Mouse (Mus musculus) bone marrow macrophage, adult 2 months (primary cell): Measurements from ENCODE around the gene Ifne. TPM values are rescaled to one million over a fixed set of nuclear protein-coding genes. Genes with fewer than 3 reads are reported as not detected.

Source experiments
- H3K27ac ChIP-seq: 2 replicates; pipeline ENCODE4 v1.5.1; 2012; ENCODE audit warnings: low read depth, low read length; ENCODE audit not compliant: insufficient read depth
- H3K4me1 ChIP-seq: 2 replicates; pipeline ENCODE4 v1.6.1; 2012; ENCODE audit warnings: low read length; ENCODE audit not compliant: control insufficient read depth, insufficient read depth
- H3K4me3 ChIP-seq: 2 replicates; pipeline ENCODE4 v1.5.1; 2012; ENCODE audit warnings: mild to moderate bottlenecking, low read length, moderate library complexity; ENCODE audit not compliant: insufficient read depth
- CTCF ChIP-seq: IDR thresholded peaks from 2 replicates; pipeline ENCODE4 v1.5.1; 2012; ENCODE audit warnings: low read depth, mild to moderate bottlenecking, low read length, moderate library complexity
- POLR2A ChIP-seq: IDR thresholded peaks from 2 replicates; pipeline ENCODE4 v1.6.1; 2012; ENCODE audit warnings: mild to moderate bottlenecking, low read depth, low read length, borderline replicate concordance
- polyA plus RNA-seq: library from polyadenylated mRNA; stranded (reverse); fragments of >200 nt; gene quantifications from 2 replicates; pipeline ENCODE4 v1.2.4, GENCODE M21; 2012; ENCODE audit not compliant: missing spikeins, insufficient read depth, insufficient read length

Ifne gene
- not detected in 2 replicates for polyA plus RNA-seq

- Histone ChIP-seq H3K4me1 (no peaks in the 10 kb centered on the region; the same call in 1 of the 2 replicates), H3K27ac (no peak within 1 kb of the TSS), H3K4me3 (no peak within 1 kb of the TSS)
- TF ChIP-seq CTCF (no peak), POLR2A (no peak)
Measured at GRCm38 (mm10) chr4:88880101-88880500, at the start of gene Ifne. TSS of gene Ifne (minus strand) at chr4:88880201.

- TF ChIP-seq CTCF, result no peak
- TF ChIP-seq POLR2A, result no peak
- Histone ChIP-seq H3K27ac (no peak overlapping the region), H3K4me3 (no peak overlapping the region), H3K4me1 (no peaks in the 10 kb centered on the region)
Measured at GRCm38 (mm10) chr4:88928341-88929102, 48.5 kb upstream of the Ifne start.

GRCm38 (mm10) chr4:88927850-88928249 is 47.8 kb upstream of the Ifne start:
- no peak overlapping the region for H3K27ac ChIP-seq
- no peak overlapping the region for H3K4me3 ChIP-seq
- no peak for TF ChIP-seq CTCF
- TF ChIP-seq POLR2A, result no peak
- H3K4me1 ChIP-seq, result no peaks in the 10 kb centered on the region

GRCm38 (mm10) chr4:88926637-88927036 is 46.6 kb upstream of the Ifne start:
- Histone ChIP-seq H3K27ac (no peak overlapping the region), H3K4me1 (no peaks in the 10 kb centered on the region), H3K4me3 (no peak overlapping the region)
- TF ChIP-seq CTCF (no peak), POLR2A (no peak)

- no peak for TF ChIP-seq POLR2A
- Histone ChIP-seq H3K27ac (no peak overlapping the region), H3K4me3 (no peak overlapping the region), H3K4me1 (no peaks in the 10 kb centered on the region)
Measured at GRCm38 (mm10) chr4:88926082-88926481, 46.1 kb upstream of the Ifne start.

- Histone ChIP-seq H3K4me1 (no peaks in the 10 kb centered on the region), H3K4me3 (no peak overlapping the region), H3K27ac (no peak overlapping the region)
- TF ChIP-seq CTCF, result no peak
- no peak for TF ChIP-seq POLR2A
Measured at GRCm38 (mm10) chr4:88925456-88925855, 45.5 kb upstream of the Ifne start.

GRCm38 (mm10) chr4:88921280-88921679 is 41.3 kb upstream of the Ifne start:
- Histone ChIP-seq H3K27ac (no peak overlapping the region), H3K4me1 (no peaks in the 10 kb centered on the region), H3K4me3 (no peak overlapping the region)
- TF ChIP-seq POLR2A (no peak), CTCF (no peak)

GRCm38 (mm10) chr4:88917770-88918460 is 37.9 kb upstream of the Ifne start:
- TF ChIP-seq POLR2A, result no peak
- no peak for TF ChIP-seq CTCF
- Histone ChIP-seq H3K27ac (no peak overlapping the region), H3K4me1 (no peaks in the 10 kb centered on the region)

GRCm38 (mm10) chr4:88916306-88916705 is 36.3 kb upstream of the Ifne start:
- no peaks in the 10 kb centered on the region for H3K4me1 ChIP-seq
- TF ChIP-seq CTCF, result no peak
- no peak for TF ChIP-seq POLR2A
- no peak overlapping the region for H3K4me3 ChIP-seq
- no peak overlapping the region for H3K27ac ChIP-seq

More at GRCm38 (mm10) chr4:88917770-88918460, 37.9 kb upstream of the Ifne start:
- no peak overlapping the region for H3K4me3 ChIP-seq

- TF ChIP-seq POLR2A (no peak), CTCF (no peak)
- Histone ChIP-seq H3K4me1 (no peaks in the 10 kb centered on the region), H3K4me3 (no peak overlapping the region), H3K27ac (no peak overlapping the region)
Measured at GRCm38 (mm10) chr4:88913984-88914383, 34.0 kb upstream of the Ifne start.

GRCm38 (mm10) chr4:88912882-88913281 is 32.9 kb upstream of the Ifne start:
- H3K4me3 ChIP-seq, result no peak overlapping the region
- TF ChIP-seq CTCF (no peak), POLR2A (no peak)
- no peak overlapping the region for H3K27ac ChIP-seq
- H3K4me1 ChIP-seq, result no peaks in the 10 kb centered on the region
